Mouse (Mus musculus) adipocyte (in vitro differentiated cells): Measurements from ENCODE around the gene Olfr1178.
A peak's percentile ranks its signal among the peaks of the same experiment; 100 is the strongest.

Experiments used
- DNase-seq: peaks from one replicate; pipeline ENCODE4 v3.0.0-alpha.2; 2016; ENCODE audit warnings: low spot score

Olfr1178 gene

DNA sequence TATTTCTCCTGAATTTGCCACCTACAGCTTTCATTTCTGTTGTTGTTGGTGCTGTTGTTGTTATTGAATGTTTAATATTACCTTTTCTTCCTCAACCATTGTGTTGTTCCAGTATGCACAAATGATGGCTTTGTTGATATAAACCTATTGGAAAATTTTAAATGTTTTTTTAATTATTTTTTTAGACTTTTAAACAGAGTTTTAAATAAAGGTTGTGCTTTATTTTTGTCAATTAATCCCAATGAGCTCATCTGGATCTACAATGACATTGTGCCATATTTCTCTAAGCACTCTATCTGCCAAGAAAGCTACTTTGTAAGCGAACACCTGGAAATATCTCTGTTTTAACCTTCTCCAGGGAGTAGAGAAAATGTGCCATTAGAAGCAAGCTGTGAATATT, at the start of gene Olfr1178:
Olfr1178 (plus strand) TSS at position 301 of the 400 bp plus-strand sequence.
- no peak for DNase-seq

GRCm38 (mm10) chr2:88346392-88346791, 40.5 kb upstream of the Olfr1178 start, which contains the start of gene Olfr1177-ps:
Gene Olfr1177-ps (minus strand): TSS chr2:88346492.
- DNase-seq = no peak

DNA sequence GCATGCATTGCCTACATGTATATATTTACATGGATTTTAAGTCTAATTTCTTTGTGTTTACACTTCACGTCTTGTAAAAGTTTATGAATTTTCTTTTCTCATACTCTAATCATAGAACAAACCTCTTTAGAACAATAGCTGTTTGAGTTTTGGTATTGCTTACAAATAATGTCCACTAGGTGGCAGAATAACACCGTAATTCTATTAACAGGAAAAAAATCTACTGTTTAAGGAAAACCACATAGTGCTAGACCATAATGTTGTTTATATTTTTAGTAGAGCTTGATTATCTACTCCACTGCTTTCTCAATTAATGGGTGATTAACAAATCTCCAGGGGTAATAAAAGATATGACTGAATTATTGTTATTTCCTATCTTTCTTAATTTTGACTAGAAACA, 30.6 kb upstream of the Olfr1178 start:
- peak; percentile 62 for DNase-seq

DNA sequence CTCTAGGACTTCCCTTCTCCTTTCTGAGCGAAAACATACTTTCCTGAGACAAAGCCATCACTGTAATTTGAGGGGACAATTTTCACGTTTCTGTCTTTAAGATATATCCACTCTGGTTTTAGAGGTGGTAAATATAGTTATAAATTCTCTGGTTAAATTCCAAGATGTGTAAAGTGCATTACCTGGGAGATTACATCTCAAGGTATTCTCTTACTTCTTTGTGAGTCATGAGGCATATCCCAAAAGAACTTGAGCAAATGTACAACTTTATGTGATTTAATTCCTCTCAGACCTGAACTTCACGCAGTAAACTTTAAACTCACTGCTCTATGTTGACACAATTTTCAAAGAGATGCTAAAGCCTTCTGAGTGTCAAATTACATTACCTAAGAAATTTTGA, 19.5 kb downstream of the Olfr1178 start, which contains the start of gene Olfr1179:
Olfr1179 (minus strand) TSS at position 101 of the 400 bp plus-strand sequence.
- no peak for DNase-seq

DNA sequence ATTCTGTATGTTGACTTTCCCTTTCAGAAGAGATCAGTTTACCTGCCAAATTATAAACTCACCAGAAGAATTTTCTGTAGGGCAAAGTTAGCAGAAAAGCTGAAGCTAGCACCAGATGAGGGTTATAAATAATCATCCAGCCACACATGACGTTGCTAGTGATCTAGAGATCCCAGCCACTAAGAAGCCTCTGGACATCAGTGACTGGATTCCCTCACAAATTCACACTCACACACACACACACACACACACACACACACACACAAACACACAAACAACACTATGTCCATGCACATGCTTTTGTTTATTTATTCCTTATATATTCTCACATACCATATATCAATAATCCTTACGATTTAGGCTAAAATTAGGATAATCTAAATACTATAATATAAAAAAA, 32.2 kb downstream of the Olfr1178 start, which contains the start of gene Olfr1180:
Olfr1180 (minus strand) TSS at position 101 of the 400 bp plus-strand sequence.
- DNase-seq = no peak

- DNase-seq = no peak
These were observed 39.2 kb downstream of the Olfr1178 start, which contains the start of gene Olfr1181 for GRCm38 (mm10) chr2:88426071-88426470. Gene Olfr1181 (minus strand): TSS chr2:88426171.

GRCm38 (mm10) chr2:88449031-88449430, 62.2 kb downstream of the Olfr1178 start, which contains the start of gene Gm13757:
Gene Gm13757 (minus strand): TSS chr2:88449131.
- no peak for DNase-seq
